Mouse (Mus musculus): ENCODE data around the gene Kif22. TPM values are rescaled to one million over a fixed set of nuclear protein-coding genes. Genes with fewer than 3 reads are reported as not detected.

Kif22 gene
- total RNA-seq, 2 experiments from 2014 or later: 3.6 to 5.7 TPM

GRCm38 (mm10) chr7:127055026-127055585 is 12.8 kb upstream of the Kif22 start:
- peak; percentile 3 to 5 for DNase-seq (ENCODE audit: low spot score in 2 of 2)

- DNase-seq (ENCODE audit: low spot score in 2 of 2): no peak
Observed at GRCm38 (mm10) chr7:127031244-127031643, 11.0 kb downstream of the Kif22 start.

- DNase-seq (ENCODE audit: low spot score in 2 of 2): no peak
Observed at GRCm38 (mm10) chr7:127030172-127030571, 12.1 kb downstream of the Kif22 start.

- peak in 1 of 2 experiments; percentile 24 for DNase-seq (ENCODE audit: low spot score in 2 of 2)
Observed at GRCm38 (mm10) chr7:127027885-127028284, 14.4 kb downstream of the Kif22 start.

- DNase-seq (ENCODE audit: low spot score in 2 of 2): peak; percentile 99
Observed at GRCm38 (mm10) chr7:127026984-127027726, 15.1 kb downstream of the Kif22 start, which contains the start of gene Maz. Gene Maz, minus strand, starts transcription at chr7:127027037.

- DNase-seq (ENCODE audit: low spot score in 2 of 2): peak in 1 of 2 experiments; percentile 64
Observed at GRCm38 (mm10) chr7:127026616-127026983, 15.7 kb downstream of the Kif22 start.

GRCm38 (mm10) chr7:127026161-127026600 is 16.1 kb downstream of the Kif22 start:
- peak in 1 of 2 experiments; percentile 52 for DNase-seq (ENCODE audit: low spot score in 2 of 2)

- peak in 1 of 2 experiments; percentile 55 for DNase-seq (ENCODE audit: low spot score in 2 of 2)
Observed at GRCm38 (mm10) chr7:127025556-127026160, 16.6 kb downstream of the Kif22 start.

- peak; percentile 75 to 84 for DNase-seq (ENCODE audit: low spot score in 2 of 2)
Observed at GRCm38 (mm10) chr7:127024755-127025555, 17.3 kb downstream of the Kif22 start.

- DNase-seq (ENCODE audit: low spot score in 2 of 2): no peak
Observed at GRCm38 (mm10) chr7:127023896-127024690, 18.2 kb downstream of the Kif22 start.

GRCm38 (mm10) chr7:127023272-127023691 is 19.0 kb downstream of the Kif22 start:
- no peak for DNase-seq (ENCODE audit: low spot score in 2 of 2)

- no peak for DNase-seq (ENCODE audit: low spot score in 2 of 2)
Observed at GRCm38 (mm10) chr7:127022528-127023271, 19.6 kb downstream of the Kif22 start.

- no peak for DNase-seq (ENCODE audit: low spot score in 2 of 2)
Observed at GRCm38 (mm10) chr7:127021563-127022527, 20.4 kb downstream of the Kif22 start.

GRCm38 (mm10) chr7:127020901-127021562 is 21.2 kb downstream of the Kif22 start, which contains the start of the genes Gm42742 and Prrt2:
Gene Gm42742, minus strand, starts transcription at chr7:127021097.
Gene Prrt2, minus strand, starts transcription at chr7:127021211.
- peak; percentile 63 to 72 for DNase-seq (ENCODE audit: low spot score in 2 of 2)

- DNase-seq (ENCODE audit: low spot score in 2 of 2): no peak
Observed at GRCm38 (mm10) chr7:127020491-127020890, 21.8 kb downstream of the Kif22 start.

GRCm38 (mm10) chr7:127020031-127020430 is 22.2 kb downstream of the Kif22 start:
- peak in 1 of 2 experiments; percentile 27 for DNase-seq (ENCODE audit: low spot score in 2 of 2)

- no peak for DNase-seq (ENCODE audit: low spot score in 2 of 2)
Observed at GRCm38 (mm10) chr7:127019306-127019960, 22.8 kb downstream of the Kif22 start.
